26 mouse cellular contexts compared by ENCODE assay signal in genomic region chr7:61866376-61866775, GRCm38 (mm10).
A peak's percentile ranks its signal among the peaks of the same experiment; 100 is the strongest.
DNase-seq lines count a peak whose midpoint lies in the region; ATAC-seq lines count a peak whose summit lies in the region.
"Had no signal": no experiment of that assay in that cellular context is flagged by ENCODE, and none has a peak within 500 bp of the region (broad histone marks: within the 10 kb centered on the region; RNA-seq: fewer than 3 reads in every experiment).

No protein-coding gene starts in this region.

- no peak overlapping the region for H3K9ac ChIP-seq in forebrain, embryonic 14.5 days (ENCODE audit: low read length)
- H3K9ac ChIP-seq in forebrain, embryonic 13.5 days: no peak overlapping the region
- H3K9ac ChIP-seq in lung, embryonic 16.5 days (ENCODE audit: low read length): no peak overlapping the region
- no peak overlapping the region for H3K9ac ChIP-seq in midbrain, embryonic 14.5 days (replicated peaks; ENCODE audit: low read length)
- no peak overlapping the region for H3K9ac ChIP-seq in midbrain, embryonic 16.5 days (ENCODE audit: low read depth, low read length)
- H3K9ac ChIP-seq: embryonic facial prominence, embryonic 13.5 days; embryonic facial prominence, embryonic 15.5 days; forebrain, embryonic 12.5 days had no signal

- WGBS in forebrain, embryonic 14.5 days: 70% methylated on average over 2 of the region's 2 CpGs
- WGBS in forebrain, embryonic 13.5 days: 76% methylated on average over 2 of the region's 2 CpGs
- 68% methylated on average over 2 of the region's 2 CpGs for WGBS in lung, embryonic 16.5 days
- WGBS in midbrain, embryonic 14.5 days: 86% methylated on average over 2 of the region's 2 CpGs
- 87% methylated on average over 2 of the region's 2 CpGs for WGBS in midbrain, embryonic 16.5 days

- no peaks in the 10 kb centered on the region for H3K36me3 ChIP-seq in forebrain, embryonic 14.5 days (ENCODE audit: control insufficient read depth, insufficient read depth, low read length)
- no peaks in the 10 kb centered on the region for H3K36me3 ChIP-seq in forebrain, embryonic 13.5 days (ENCODE audit: poor library complexity, severe bottlenecking)
- H3K36me3 ChIP-seq in lung, embryonic 16.5 days (ENCODE audit: control insufficient read depth, insufficient read depth, low read length): no peaks in the 10 kb centered on the region
- peaks cover 12% of the 10 kb centered on the region; the same call in 1 of the 2 replicates for H3K36me3 ChIP-seq in midbrain, embryonic 14.5 days (ENCODE audit: control insufficient read depth, insufficient read depth, low read length)
- peaks cover 5% of the 10 kb centered on the region; the same call in 1 of the 2 replicates for H3K36me3 ChIP-seq in midbrain, embryonic 16.5 days (ENCODE audit: control insufficient read depth, insufficient read depth, low read length)
- H3K36me3 ChIP-seq: embryonic facial prominence, embryonic 13.5 days; embryonic facial prominence, embryonic 15.5 days; forebrain, embryonic 10.5 days; forebrain, embryonic 12.5 days; G1E had no signal

- peak; percentile 9 for DNase-seq in forebrain, embryonic 14.5 days (ENCODE audit: low spot score)
- no peak for DNase-seq in lung, postnatal 10 days
- peak; percentile 1 for DNase-seq in midbrain, embryonic 14.5 days
- DNase-seq in left cerebral cortex, postnatal 36 days (ENCODE audit: low spot score in 2 of 2): no peak
- DNase-seq: adrenal gland, adult 2 months; adrenal gland, postnatal 10 days; adrenal gland, postnatal 25 days; B cell, adult 2 months; cerebellum, adult 11-12 months; cerebellum, adult 2 months; cerebellum, adult 9-11 months; cerebellum, postnatal 14 days; cerebellum, postnatal 36 days; embryo, embryonic 11 days had no signal

- peak; percentile 20; the same call in 1 of the 2 replicates for ATAC-seq in forebrain, embryonic 14.5 days
- ATAC-seq in forebrain, embryonic 13.5 days: no peak
- ATAC-seq in lung, embryonic 16.5 days (ENCODE audit: low read depth): peak; percentile 61
- no peak for ATAC-seq in midbrain, embryonic 14.5 days (ENCODE audit: low FRiP score, low TSS enrichment)
- ATAC-seq in midbrain, embryonic 16.5 days: no peak
- ATAC-seq: CD4-positive, CD25-positive, alpha-beta regulatory T cell, adult 4 months; forebrain, embryonic 16.5 days had no signal

- no peaks in the 10 kb centered on the region for H3K27me3 ChIP-seq in forebrain, embryonic 14.5 days (replicated peaks; ENCODE audit: control insufficient read depth, insufficient read depth, low read length)
- H3K27me3 ChIP-seq in forebrain, embryonic 13.5 days: no peaks in the 10 kb centered on the region
- H3K27me3 ChIP-seq in lung, embryonic 16.5 days (ENCODE audit: control insufficient read depth, insufficient read depth, low read depth, low read length): no peaks in the 10 kb centered on the region
- H3K27me3 ChIP-seq in midbrain, embryonic 14.5 days (ENCODE audit: control insufficient read depth, insufficient read depth, low read length): no peaks in the 10 kb centered on the region
- H3K27me3 ChIP-seq in midbrain, embryonic 16.5 days (ENCODE audit: control insufficient read depth, insufficient read depth, low read depth, low read length): no peaks in the 10 kb centered on the region
- H3K27me3 ChIP-seq: CH12.LX; embryonic facial prominence, embryonic 13.5 days; embryonic facial prominence, embryonic 15.5 days; forebrain, embryonic 12.5 days had no signal

- no peak overlapping the region for H3K4me2 ChIP-seq in forebrain, embryonic 14.5 days (ENCODE audit: low read length)
- H3K4me2 ChIP-seq in forebrain, embryonic 13.5 days: no peak overlapping the region
- H3K4me2 ChIP-seq in lung, embryonic 16.5 days (ENCODE audit: low read depth, low read length): no peak overlapping the region
- no peak overlapping the region for H3K4me2 ChIP-seq in midbrain, embryonic 14.5 days (ENCODE audit: low read length)
- no peak overlapping the region for H3K4me2 ChIP-seq in midbrain, embryonic 16.5 days (ENCODE audit: low read length)
- H3K4me2 ChIP-seq: embryonic facial prominence, embryonic 13.5 days; embryonic facial prominence, embryonic 15.5 days; forebrain, embryonic 12.5 days had no signal

- no peaks in the 10 kb centered on the region for H3K9me3 ChIP-seq in forebrain, embryonic 14.5 days (replicated peaks; ENCODE audit: control insufficient read depth, low read length)
- H3K9me3 ChIP-seq in forebrain, embryonic 13.5 days (replicated peaks): no peaks in the 10 kb centered on the region
- H3K9me3 ChIP-seq in lung, embryonic 16.5 days (ENCODE audit: control insufficient read depth, low read length): no peaks in the 10 kb centered on the region
- H3K9me3 ChIP-seq in midbrain, embryonic 14.5 days (ENCODE audit: control insufficient read depth, low read length): peaks cover 4% of the 10 kb centered on the region; the same call in 1 of the 2 replicates
- H3K9me3 ChIP-seq in midbrain, embryonic 16.5 days (replicated peaks; ENCODE audit: control insufficient read depth, low read length, poor library complexity, severe bottlenecking): no peaks in the 10 kb centered on the region
- H3K9me3 ChIP-seq: embryonic facial prominence, embryonic 13.5 days; embryonic facial prominence, embryonic 15.5 days; forebrain, embryonic 10.5 days; forebrain, embryonic 12.5 days; G1E had no signal

- no peaks in the 10 kb centered on the region for H3K4me1 ChIP-seq in forebrain, embryonic 14.5 days (ENCODE audit: control insufficient read depth, insufficient read depth, low read length)
- H3K4me1 ChIP-seq in forebrain, embryonic 13.5 days: no peaks in the 10 kb centered on the region
- no peaks in the 10 kb centered on the region for H3K4me1 ChIP-seq in lung, embryonic 16.5 days (replicated peaks; ENCODE audit: control insufficient read depth, insufficient read depth, low read length)
- H3K4me1 ChIP-seq in midbrain, embryonic 14.5 days (ENCODE audit: control insufficient read depth, insufficient read depth, low read length): no peaks in the 10 kb centered on the region
- no peaks in the 10 kb centered on the region for H3K4me1 ChIP-seq in midbrain, embryonic 16.5 days (ENCODE audit: control insufficient read depth, insufficient read depth, low read length)
- H3K4me1 ChIP-seq: embryonic facial prominence, embryonic 13.5 days; embryonic facial prominence, embryonic 15.5 days; forebrain, embryonic 10.5 days; forebrain, embryonic 12.5 days had no signal

- intact Hi-C loops in left cerebral cortex, postnatal 36 days (cut with DNase I): no loop called here

- H3K27ac ChIP-seq in forebrain, embryonic 14.5 days (ENCODE audit: low read depth, low read length): no peak overlapping the region
- H3K27ac ChIP-seq in forebrain, embryonic 13.5 days: no peak overlapping the region
- no peak overlapping the region for H3K27ac ChIP-seq in lung, embryonic 16.5 days (ENCODE audit: low read length)
- H3K27ac ChIP-seq in midbrain, embryonic 14.5 days (replicated peaks; ENCODE audit: low read depth, low read length): no peak overlapping the region
- no peak overlapping the region for H3K27ac ChIP-seq in midbrain, embryonic 16.5 days (ENCODE audit: low read length)
- H3K27ac ChIP-seq: embryonic facial prominence, embryonic 13.5 days; embryonic facial prominence, embryonic 15.5 days; forebrain, embryonic 10.5 days; forebrain, embryonic 12.5 days had no signal

- no peak overlapping the region for H3K4me3 ChIP-seq in forebrain, embryonic 14.5 days (ENCODE audit: low read depth, low read length)
- no peak overlapping the region for H3K4me3 ChIP-seq in forebrain, embryonic 13.5 days
- no peak overlapping the region for H3K4me3 ChIP-seq in lung, embryonic 16.5 days (ENCODE audit: low read length)
- H3K4me3 ChIP-seq in midbrain, embryonic 14.5 days (replicated peaks; ENCODE audit: low read depth, low read length): no peak overlapping the region
- no peak overlapping the region for H3K4me3 ChIP-seq in midbrain, embryonic 16.5 days (ENCODE audit: low read depth, low read length)
- H3K4me3 ChIP-seq: embryonic facial prominence, embryonic 13.5 days; embryonic facial prominence, embryonic 15.5 days; erythroblast, embryonic 14.5 days; forebrain, embryonic 10.5 days; forebrain, embryonic 12.5 days had no signal

Comparison
In these comparisons a context has a peak if more than half of its experiments do, and no peak if none do; other contexts are left out.
1. ATAC-seq: peak in forebrain, embryonic 14.5 days (single experiment) and lung, embryonic 16.5 days (single experiment); none in forebrain, embryonic 13.5 days (single experiment), midbrain, embryonic 14.5 days (single experiment) and midbrain, embryonic 16.5 days (single experiment).
2. DNase-seq: peak in forebrain, embryonic 14.5 days (single experiment) and midbrain, embryonic 14.5 days (single experiment); none in lung, postnatal 10 days (single experiment) and left cerebral cortex, postnatal 36 days (0 of 2).